Mouse (Mus musculus) right cerebral cortex, postnatal 25 days (tissue): ENCODE results near the gene Clic4.
"Not testable (repeated sequence)": the region's sequence is repeated elsewhere in the genome, so short reads cannot be mapped to it uniquely, and the experiment has no call there.

ENCODE experiments used
- DNase-seq: peaks from one replicate; pipeline ENCODE4 v3.0.0; 2022

The Clic4 gene

DNA sequence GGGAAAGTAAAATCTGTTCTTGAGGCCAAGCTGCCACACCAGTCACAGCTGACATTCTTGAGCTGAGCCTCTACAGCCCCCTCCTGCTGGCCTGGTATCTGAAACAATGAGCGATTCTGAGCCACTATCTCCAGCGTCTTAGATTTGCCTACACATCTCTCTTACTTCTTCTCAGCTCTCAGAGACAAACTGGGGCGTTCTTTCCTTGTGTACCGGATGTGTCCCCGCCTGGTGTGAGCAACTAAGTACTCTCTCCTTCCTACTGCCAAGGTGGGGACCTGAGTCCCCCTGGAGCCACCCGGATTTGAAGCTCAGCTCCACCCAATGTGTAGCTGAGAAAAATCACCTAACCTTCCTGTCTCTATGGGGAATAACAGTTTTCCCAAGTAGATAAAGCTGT lies 19.2 kb upstream of the Clic4 start:
- no peak for DNase-seq

DNA sequence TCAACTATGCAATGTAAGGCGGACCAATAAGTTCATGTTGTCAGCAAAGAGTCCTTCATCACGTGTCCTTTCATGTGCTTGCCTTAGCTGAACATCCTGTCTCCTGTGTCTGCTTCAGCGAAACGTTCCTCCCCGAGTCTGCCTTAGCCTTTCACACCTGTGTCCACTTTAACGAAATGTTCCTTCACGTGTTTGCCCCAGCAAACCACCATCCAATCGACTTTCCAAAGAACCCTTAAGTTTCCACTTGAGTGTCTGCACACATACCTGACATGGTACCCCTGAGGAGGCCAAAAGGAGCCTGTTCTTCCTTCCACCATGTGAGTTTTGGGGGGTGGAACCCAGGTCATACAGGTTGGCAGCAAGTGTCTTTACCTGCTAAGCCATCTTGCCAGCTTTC lies 18.6 kb upstream of the Clic4 start:
- no peak for DNase-seq

DNA sequence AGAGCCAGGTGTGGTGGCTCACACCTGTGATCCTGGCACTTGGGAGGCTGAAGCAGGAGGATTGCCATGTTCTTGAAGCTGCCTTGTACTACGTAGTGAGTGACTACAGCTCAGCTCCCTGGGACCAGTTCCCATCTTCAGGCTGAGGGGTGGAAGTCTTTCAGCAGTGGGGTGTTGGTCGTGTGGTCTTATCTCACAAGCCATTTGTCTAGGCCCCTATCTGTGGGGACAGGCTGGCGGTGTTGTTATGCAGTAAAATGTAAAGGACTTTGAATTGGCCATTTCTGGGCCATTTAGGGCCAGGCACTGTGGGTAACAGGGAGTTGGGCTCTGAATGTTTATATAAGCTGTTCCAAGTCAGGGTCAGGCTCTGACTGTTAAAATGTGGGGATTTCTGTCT lies 15.4 kb upstream of the Clic4 start:
- DNase-seq = no peak

GRCm38 (mm10) chr4:135286833-135287395 lies 14.3 kb upstream of the Clic4 start:
- no peak for DNase-seq

- DNase-seq = no peak
Observed at GRCm38 (mm10) chr4:135286033-135286622, 13.5 kb upstream of the Clic4 start.

DNA sequence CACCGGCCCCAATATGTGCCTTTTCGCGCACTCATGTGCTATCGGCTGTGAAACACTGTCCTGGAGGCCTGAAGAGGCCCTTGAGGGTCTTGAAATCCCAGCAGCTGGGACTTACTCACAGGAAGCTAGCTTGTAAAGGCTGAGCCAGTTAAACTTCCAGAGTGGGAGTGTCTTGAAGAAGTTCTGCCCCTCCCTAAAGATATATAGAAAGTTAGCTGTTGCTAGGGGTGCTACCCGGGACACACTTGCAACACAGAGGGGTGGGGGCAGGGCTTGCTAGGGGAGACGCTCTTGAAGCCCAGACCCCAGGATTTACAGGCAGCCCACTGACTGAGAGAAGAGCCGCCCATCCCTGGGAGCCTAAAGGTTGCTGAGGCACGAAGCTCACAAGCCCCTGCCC lies 12.8 kb upstream of the Clic4 start:
- DNase-seq = no peak

DNA sequence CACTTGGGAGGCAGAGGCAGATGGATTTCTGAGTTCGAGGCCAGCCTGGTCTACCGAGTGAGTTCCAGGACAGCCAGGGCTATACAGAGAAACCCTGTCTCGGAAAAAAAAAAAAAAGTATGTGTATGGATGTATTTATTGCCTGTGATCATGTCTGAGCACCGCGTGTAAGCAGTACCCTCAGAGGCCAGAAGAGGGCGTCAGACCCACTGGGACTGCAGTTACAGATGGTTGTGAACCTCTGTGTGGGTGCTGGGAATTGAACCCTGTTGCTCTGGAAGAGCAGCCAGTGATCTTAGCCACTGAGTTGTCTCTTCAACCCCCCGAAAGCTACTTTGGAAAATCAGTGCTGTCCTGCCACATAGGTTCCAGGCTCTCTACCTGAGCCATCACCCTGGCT lies 11.3 kb upstream of the Clic4 start:
- DNase-seq = no peak

DNA sequence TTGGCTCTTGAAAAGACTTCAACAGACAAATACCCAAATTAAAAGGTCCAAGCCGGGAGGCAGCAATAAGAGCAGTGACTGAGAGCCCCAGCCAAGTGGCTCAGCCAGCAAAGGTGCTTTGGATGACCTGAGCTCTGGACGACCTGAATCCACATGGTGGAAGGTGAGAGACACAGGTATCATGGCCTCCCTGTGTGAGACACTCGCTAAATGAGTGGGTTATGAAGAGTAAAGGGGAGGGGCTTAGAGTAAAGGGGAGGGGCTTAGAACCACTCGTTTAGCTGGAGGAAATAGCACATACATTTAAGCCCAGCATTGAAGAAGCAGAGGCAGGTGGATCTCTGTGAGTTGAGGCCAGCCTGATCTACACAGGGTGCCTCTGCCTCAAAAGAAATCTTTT lies 10.8 kb upstream of the Clic4 start:
- DNase-seq = no peak

DNA sequence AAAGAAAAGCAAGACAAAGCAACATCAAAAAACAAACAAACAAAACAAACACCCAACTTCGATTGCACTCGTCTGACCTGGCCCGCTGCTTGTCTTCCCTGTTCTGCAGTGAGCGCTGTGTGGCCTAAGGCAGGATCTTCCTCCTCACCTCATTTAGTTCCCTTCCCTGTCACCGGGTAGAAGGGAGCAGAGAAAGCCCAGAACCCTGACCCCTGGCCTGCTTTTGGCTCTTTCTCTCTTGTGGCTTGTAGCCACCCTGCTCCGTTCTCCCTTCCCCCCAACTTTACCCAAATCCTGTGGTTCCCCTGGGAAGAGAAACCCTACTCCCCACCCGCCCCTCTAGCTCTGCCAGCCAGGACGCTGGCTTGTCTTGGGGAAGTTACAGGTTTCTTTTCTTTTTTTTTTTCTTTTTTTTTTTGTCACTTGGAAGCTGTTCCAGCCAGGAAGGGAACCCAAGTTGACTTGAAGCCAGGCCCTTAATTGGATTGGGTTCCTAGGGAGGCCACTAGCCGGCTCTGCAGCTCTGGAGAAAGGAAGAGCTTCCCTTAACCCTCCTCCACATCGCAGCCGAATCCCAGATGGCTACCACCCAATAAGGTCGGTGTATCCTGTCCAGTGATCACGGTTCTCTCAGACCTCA lies 10.2 kb upstream of the Clic4 start:
- no peak for DNase-seq

- not testable (repeated sequence) for DNase-seq
Observed at GRCm38 (mm10) chr4:135280016-135280415, 7.4 kb upstream of the Clic4 start.

DNA sequence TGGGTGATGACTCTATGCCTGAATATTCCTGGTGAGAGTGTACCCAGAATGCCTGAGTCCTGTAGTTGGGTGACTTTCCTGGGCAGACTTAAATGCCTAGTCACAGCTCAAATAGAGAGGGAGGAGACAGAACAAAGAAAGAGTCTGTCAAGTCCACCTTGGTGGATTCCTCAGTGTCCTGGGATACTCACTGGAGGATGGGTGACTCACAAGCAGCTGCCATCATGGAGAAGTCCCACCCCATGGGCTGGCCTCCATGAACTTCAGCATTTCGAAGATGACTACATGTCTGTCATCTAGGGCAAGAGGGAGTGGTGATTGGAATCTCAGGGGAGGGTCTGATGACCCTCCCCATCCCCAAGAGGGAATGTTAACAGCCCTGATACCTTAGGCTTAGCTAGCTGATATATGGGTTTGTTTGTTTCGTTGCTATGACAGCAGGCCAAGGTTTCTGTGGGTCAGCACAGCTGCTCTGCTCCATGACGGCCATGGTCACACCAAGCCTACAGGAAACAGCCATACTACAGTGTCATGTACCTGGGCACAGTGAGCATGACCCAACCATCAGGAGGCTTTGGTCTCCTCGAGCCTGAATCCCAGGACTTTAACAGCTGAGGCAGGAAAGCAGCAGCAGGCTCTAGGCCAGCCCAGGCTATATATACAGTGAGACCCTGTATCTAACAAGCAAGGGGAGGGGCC lies 4.2 kb upstream of the Clic4 start:
- DNase-seq = no peak

GRCm38 (mm10) chr4:135274761-135275160 lies 2.1 kb upstream of the Clic4 start:
- DNase-seq = no peak

- DNase-seq = no peak
Observed at GRCm38 (mm10) chr4:135273307-135273682, 681 bp upstream of the Clic4 start.

GRCm38 (mm10) chr4:135271881-135272616 lies 565 bp downstream of the Clic4 start:
- no peak for DNase-seq

DNA sequence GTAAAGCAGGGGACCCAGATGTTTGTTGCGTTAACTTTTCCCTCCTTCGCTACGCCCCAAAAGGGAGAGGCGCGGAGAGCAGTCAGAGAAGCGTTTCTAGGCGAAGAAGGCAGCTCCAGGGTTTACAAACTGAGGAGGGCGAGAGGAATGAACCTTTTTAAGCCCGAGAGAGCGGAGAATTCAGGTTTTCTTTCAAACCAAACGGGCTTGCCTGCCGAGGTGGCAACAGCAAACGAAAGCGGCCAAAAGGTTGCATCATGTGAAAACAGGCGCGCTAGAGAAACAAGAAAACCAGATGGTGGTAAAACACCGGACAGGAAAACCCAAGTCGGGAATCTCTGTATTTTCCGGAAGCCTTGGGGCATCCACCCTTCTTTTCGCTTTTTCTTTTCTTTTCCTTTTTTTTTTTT lies 1.2 kb downstream of the Clic4 start:
- no peak for DNase-seq

GRCm38 (mm10) chr4:135270476-135270875 lies 2.1 kb downstream of the Clic4 start:
- no peak for DNase-seq

- DNase-seq = no peak
Observed at GRCm38 (mm10) chr4:135269656-135270341, 2.8 kb downstream of the Clic4 start.

DNA sequence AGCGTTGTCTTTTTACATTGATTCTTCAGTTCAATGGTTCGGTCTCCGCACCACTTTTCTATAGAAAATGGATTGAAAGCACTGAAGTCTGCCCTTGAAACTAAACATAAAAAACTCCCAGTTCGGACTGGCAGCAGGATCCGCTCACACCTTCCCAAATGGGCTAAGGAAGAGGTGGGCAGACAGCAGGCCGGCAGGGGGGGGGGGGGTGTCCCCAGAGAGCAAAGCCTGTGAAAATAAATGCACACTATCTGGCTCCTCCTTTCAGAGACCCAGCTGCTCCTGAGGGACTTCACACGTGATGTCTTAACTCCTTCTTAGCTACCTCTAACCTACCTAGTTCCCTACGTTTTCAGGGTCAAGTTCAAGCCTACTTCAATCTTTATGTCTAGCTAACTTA lies 5.1 kb downstream of the Clic4 start:
- no peak for DNase-seq

- DNase-seq = no peak
Observed at GRCm38 (mm10) chr4:135266987-135267386, 5.6 kb downstream of the Clic4 start.

- DNase-seq = no peak
Observed at GRCm38 (mm10) chr4:135260434-135260833, 12.2 kb downstream of the Clic4 start.

- no peak for DNase-seq
Observed at GRCm38 (mm10) chr4:135258521-135258920, 14.1 kb downstream of the Clic4 start.

DNA sequence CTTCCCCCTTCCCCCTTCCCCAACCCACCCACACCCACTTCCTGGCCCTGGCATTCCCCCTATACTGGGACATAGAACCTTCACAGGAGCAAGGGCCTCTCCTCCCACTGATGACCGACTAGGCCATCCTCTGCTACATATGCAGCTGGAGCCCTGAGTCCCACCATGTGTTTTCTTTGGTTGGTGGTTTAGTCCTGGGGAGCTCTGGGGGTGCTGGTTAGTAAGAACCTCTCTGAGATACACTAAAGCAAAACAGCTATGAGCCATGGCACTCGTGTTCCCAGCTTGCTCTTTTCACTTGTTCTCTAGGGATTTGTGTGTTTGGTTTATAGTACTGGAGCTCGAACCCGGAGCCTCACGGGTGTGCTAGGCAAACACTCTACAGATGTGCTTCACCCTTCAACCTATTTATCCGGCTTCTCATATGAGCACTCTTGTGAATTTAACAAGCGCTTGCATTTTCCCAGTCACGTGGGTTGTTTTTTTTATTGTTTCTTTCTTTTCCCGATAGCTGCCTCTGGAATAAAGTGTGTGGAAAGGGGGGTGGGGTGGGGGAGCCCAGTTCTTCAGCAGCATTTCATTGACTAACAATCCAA lies 14.6 kb downstream of the Clic4 start:
- no peak for DNase-seq
